Mouse (Mus musculus): ENCODE measurements around the gene Gm10644.

GRCm38 (mm10) chr8:83935435-83935834, 19.6 kb downstream of the Gm10644 start:
- TF ChIP-seq GATA1 (IDR thresholded peaks at IDR 0.05; ENCODE audit: borderline replicate concordance, low read length) = no peak
- TF ChIP-seq FLI1 (IDR thresholded peaks at IDR 0.05; ENCODE audit: low read length) = no peak

Data from megakaryocyte, embryonic 14.5 days (primary cell).